Mouse (Mus musculus): ENCODE data around the gene Pof1b.

Pof1b gene

GRCm38 (mm10) chrX:112698508-112698907 lies at the start of gene Pof1b:
TSS of gene Pof1b (minus strand) at chrX:112698651.
- in situ Hi-C loops (cut with MboI; ENCODE audit: low sequenced_read_pairs): no loop called here

GRCm38 (mm10) chrX:112716587-112716986 lies 18.1 kb upstream of the Pof1b start:
- in situ Hi-C loops (cut with MboI; ENCODE audit: low sequenced_read_pairs): no loop called here

GRCm38 (mm10) chrX:112694392-112694791 lies 4.1 kb downstream of the Pof1b start:
- in situ Hi-C loops (cut with MboI; ENCODE audit: low sequenced_read_pairs): no loop called here

GRCm38 (mm10) chrX:112680605-112681004 lies 17.8 kb downstream of the Pof1b start:
- in situ Hi-C loops (cut with MboI; ENCODE audit: low sequenced_read_pairs): no loop called here

GRCm38 (mm10) chrX:112675525-112675924 lies 22.9 kb downstream of the Pof1b start:
- in situ Hi-C loops (cut with MboI; ENCODE audit: low sequenced_read_pairs): no loop called here

GRCm38 (mm10) chrX:112601306-112602120 lies 96.9 kb downstream of the Pof1b start:
- in situ Hi-C loops (cut with MboI; ENCODE audit: low sequenced_read_pairs): no loop called here

- in situ Hi-C loops (cut with MboI; ENCODE audit: low sequenced_read_pairs): no loop called here
Observed at GRCm38 (mm10) chrX:112600511-112601305, 97.7 kb downstream of the Pof1b start, which contains the start of gene Zfp711. TSS of gene Zfp711 (plus strand) at chrX:112600526.
